Mouse (Mus musculus): Measurements from ENCODE around the gene Trappc6a. TPM values are rescaled to one million over a fixed set of nuclear protein-coding genes. Genes with fewer than 3 reads are reported as not detected.
"Not testable (repeated sequence)": the region's sequence is repeated elsewhere in the genome, so short reads cannot be mapped to it uniquely, and the experiment has no call there.

Gene Trappc6a
- total RNA-seq, 1 experiment from 2014 or later = 19.9 TPM

DNA sequence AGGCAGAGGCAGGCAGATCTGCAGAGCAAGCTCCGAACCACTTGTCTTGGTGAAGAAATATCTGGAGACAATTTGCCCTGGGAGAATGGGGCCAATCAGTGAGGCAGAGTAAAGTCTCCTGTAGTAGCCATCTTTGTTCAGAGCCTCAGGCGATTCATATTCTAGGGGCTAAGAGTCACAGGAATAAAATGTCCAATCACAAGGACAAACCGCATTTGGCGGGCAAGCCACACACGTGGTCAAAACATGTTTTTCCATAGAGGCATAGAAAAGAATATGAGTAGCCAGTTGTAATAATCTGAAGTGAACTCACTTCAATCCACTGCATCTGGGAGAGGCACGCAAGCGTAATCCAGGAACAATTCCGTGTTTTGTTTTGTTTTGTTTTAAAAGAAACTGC is 24.9 kb upstream of the Trappc6a start:
- ATAC-seq (replicated peaks; ENCODE audit: insufficient number of reproducible peaks, low FRiP score, low TSS enrichment, poor library complexity, severe bottlenecking) = no peak

GRCm38 (mm10) chr7:19485488-19485887 is 22.7 kb upstream of the Trappc6a start:
- no peak for ATAC-seq (replicated peaks; ENCODE audit: insufficient number of reproducible peaks, low FRiP score, low TSS enrichment, poor library complexity, severe bottlenecking)

- ATAC-seq (replicated peaks; ENCODE audit: insufficient number of reproducible peaks, low FRiP score, low TSS enrichment, poor library complexity, severe bottlenecking) = no peak
These were observed 21.6 kb upstream of the Trappc6a start for GRCm38 (mm10) chr7:19486549-19486948.

GRCm38 (mm10) chr7:19489525-19489924 is 18.7 kb upstream of the Trappc6a start:
- ATAC-seq (replicated peaks; ENCODE audit: insufficient number of reproducible peaks, low FRiP score, low TSS enrichment, poor library complexity, severe bottlenecking) = no peak

GRCm38 (mm10) chr7:19491731-19492130 is 16.5 kb upstream of the Trappc6a start:
- no peak for ATAC-seq (replicated peaks; ENCODE audit: insufficient number of reproducible peaks, low FRiP score, low TSS enrichment, poor library complexity, severe bottlenecking)

DNA sequence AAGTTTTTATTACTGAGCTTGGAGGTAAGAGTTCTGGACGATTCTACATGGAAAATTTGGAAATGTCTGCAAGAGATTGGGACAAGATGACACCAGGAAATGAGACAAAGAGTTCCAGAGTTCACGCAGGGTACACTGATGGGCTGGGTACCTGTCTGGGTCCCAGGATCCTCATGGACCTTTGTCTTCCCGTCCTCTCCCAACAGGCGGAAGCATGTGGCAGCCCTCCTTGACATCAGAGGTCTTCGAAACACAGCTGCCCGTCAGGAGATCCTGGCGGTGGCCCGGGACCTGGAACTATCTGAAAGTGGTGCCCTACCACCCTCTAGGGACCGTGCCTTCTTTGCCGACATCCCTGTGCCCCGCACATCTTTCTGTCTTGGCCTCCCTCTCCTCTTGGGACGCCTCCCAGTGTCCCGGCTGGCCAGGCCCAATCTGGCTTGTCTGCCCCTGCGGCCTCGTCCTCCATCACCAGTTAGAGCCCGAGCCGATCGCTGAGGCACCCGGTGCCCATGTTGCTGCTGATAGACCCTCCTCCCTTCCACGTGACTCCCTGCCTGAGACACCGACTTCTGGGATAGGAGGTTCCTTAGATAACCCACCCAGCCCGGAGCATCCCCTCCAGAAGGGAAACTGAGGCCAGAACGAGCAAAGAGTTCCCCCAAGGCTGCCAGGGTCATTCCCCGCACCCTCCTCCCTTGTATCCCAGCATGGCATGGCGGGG is 13.3 kb upstream of the Trappc6a start:
- no peak for ATAC-seq (replicated peaks; ENCODE audit: insufficient number of reproducible peaks, low FRiP score, low TSS enrichment, poor library complexity, severe bottlenecking)

- ATAC-seq (replicated peaks; ENCODE audit: insufficient number of reproducible peaks, low FRiP score, low TSS enrichment, poor library complexity, severe bottlenecking) = no peak
These were observed 12.5 kb upstream of the Trappc6a start for GRCm38 (mm10) chr7:19495521-19496213.

- peak; percentile 90 for ATAC-seq (replicated peaks; ENCODE audit: insufficient number of reproducible peaks, low FRiP score, low TSS enrichment, poor library complexity, severe bottlenecking)
These were observed 12.0 kb upstream of the Trappc6a start for GRCm38 (mm10) chr7:19496214-19496555.

GRCm38 (mm10) chr7:19498326-19498725 is 9.9 kb upstream of the Trappc6a start:
- no peak for ATAC-seq (replicated peaks; ENCODE audit: insufficient number of reproducible peaks, low FRiP score, low TSS enrichment, poor library complexity, severe bottlenecking)

DNA sequence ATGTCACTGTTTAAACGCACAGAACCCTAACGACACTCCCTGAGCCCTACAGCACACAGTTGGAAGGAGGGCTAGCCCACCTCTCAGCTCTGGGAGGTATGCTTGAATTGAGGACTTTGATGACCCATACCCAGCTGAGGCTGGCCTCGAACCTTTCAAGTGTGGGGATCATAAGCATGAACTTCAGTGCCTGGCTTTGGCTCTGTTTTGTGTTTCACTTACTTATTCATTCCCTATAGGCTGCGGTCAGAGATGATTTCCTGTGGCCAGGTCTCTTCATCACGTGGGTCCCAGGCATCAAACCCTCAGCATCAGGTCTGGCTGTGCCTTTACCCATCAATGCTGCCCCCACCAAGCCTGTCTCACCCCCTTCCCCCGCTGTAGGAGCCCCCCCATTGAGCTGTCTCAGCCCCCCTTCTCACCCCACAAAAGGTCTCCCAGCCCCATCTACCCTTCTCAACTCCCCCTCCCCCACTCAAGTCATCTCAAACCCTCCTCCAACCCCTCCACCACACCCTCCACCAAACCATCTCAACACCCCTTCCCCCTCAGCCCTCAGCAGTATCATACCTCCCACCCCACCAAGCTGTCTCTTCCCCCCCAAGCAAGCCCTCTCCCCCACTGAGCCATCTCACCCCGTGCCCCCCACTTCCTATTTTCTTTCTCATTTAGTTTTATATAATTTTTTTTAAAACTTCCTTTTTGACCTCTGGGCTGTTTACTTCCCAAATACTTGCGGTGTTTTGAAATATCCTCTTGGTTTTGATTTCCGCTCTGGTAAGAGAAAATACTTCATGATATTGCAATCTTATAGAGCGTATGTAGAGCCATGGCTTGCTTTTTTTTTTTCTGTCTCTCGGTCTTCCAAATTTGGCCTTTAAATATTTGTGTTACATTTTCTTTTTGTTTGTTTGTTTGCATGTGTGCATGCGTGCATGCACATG is 7.5 kb upstream of the Trappc6a start:
- ATAC-seq (replicated peaks; ENCODE audit: insufficient number of reproducible peaks, low FRiP score, low TSS enrichment, poor library complexity, severe bottlenecking) = peak; percentile 42

DNA sequence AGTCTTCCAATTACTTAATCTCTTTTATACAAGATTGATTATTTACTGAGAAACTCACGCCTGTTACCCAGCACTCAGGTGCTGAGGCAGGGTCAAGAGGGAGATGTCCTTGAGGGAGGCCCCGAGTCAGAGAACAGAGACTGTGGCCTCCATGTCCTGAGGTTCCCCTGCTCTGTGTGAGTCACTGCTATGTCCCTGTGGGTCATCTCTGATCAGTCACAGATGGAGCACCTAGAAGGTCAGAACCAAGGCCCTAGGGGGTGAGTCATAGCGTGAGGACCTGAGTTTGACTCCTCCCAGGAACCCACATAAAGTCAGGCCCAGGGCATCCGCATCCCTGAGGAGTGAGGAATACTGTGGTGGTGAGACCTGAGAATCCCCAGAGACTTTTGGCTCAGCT is 6.5 kb upstream of the Trappc6a start:
- ATAC-seq (replicated peaks; ENCODE audit: insufficient number of reproducible peaks, low FRiP score, low TSS enrichment, poor library complexity, severe bottlenecking) = peak; percentile 29

DNA sequence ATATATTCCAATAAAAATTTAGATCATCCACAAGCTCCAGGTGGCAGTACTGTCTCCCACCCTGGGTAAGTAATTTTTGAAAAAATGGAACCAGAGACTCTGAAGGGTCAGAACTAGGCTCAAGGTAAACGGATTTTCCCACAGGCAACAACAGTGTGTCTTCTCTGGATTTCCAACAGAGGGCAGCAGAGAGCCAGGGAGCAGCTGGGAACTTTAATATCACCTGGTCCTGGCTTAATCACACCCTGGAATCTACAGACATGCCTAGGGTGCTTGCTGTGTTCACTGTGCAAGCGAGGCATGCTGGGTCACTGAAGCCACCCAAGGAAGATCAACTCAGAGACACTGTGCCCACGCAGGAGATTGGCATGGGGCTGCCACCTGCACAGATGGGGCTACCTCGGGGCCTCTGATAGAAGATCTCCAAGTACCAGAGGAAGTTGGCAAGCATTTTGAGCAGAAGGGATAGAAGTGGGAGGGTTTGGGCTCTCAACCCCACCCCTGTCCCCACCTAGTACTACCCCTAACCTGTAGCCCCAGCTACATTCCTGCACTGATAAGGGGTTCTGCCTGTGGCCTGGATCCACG is 4.6 kb upstream of the Trappc6a start:
- no peak for ATAC-seq (replicated peaks; ENCODE audit: insufficient number of reproducible peaks, low FRiP score, low TSS enrichment, poor library complexity, severe bottlenecking)

DNA sequence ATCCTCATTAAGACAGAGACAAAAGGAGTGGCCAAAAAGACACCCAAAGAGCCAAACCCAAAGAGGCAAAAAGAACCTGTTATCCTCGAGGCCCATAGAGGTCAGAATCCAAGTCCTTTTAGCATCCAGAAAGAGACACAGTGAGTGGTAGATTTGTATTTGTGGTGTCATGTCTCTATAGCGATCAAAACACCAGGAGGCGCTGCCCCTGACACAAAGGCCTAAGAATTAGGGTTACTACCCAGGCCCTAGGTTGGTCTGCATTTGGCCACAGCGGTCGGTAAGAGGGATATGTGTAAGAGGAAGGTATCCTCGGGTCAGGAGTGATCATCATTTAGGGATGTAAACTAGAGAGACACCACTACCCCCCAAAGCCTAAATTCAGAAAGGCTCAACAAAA is 1.9 kb upstream of the Trappc6a start:
- ATAC-seq (replicated peaks; ENCODE audit: insufficient number of reproducible peaks, low FRiP score, low TSS enrichment, poor library complexity, severe bottlenecking) = no peak

DNA sequence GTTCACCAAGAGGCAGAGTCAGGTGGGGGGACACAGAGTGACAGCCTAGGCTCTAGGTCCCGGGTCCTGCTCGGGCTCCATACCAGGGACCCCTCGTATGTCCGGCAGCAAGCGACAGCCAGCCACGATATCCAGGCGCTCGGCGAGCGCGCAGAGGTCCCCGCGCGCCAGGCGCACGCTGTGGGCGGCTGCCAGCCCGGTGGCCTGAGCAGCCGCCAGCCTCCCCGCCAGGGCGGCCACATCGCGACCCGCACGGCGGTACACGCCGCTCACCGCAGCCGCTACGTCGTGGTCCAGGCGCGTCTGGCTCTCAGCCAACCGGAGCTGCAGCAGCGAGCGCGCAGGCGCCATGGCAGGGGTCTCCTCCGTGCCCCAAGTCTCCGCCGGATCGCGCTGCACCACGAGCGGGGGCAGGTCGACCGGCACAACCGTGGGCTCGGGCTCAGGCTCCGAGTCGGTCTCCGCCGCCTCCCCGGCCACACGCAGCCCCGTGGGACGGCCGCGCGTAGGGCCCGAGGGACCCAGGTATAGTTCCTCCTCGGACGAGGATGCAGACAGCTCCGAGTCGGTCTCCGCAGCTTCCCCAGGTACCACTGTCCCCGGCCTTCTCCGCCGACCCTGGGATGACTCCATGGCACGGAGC is 1.1 kb upstream of the Trappc6a start:
- no peak for ATAC-seq (replicated peaks; ENCODE audit: insufficient number of reproducible peaks, low FRiP score, low TSS enrichment, poor library complexity, severe bottlenecking)

DNA sequence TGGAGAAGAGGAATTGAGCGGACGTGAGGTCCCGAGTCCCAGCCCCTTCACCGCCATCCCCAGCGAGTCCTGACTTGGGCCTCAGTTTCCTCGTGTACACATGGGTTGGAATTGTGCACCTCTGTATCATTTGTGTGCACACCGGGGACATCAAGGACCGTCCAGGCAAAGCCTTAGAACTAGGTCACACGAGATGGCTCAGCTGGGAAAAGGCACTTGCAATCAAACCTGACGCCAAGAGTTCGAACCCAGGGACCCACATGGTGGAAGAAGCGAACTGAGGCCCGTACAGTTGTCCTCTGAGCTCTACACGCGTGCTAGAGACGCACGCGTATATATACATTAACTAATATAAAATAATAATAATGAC is 598 bp upstream of the Trappc6a start:
- no peak for ATAC-seq (replicated peaks; ENCODE audit: insufficient number of reproducible peaks, low FRiP score, low TSS enrichment, poor library complexity, severe bottlenecking)

DNA sequence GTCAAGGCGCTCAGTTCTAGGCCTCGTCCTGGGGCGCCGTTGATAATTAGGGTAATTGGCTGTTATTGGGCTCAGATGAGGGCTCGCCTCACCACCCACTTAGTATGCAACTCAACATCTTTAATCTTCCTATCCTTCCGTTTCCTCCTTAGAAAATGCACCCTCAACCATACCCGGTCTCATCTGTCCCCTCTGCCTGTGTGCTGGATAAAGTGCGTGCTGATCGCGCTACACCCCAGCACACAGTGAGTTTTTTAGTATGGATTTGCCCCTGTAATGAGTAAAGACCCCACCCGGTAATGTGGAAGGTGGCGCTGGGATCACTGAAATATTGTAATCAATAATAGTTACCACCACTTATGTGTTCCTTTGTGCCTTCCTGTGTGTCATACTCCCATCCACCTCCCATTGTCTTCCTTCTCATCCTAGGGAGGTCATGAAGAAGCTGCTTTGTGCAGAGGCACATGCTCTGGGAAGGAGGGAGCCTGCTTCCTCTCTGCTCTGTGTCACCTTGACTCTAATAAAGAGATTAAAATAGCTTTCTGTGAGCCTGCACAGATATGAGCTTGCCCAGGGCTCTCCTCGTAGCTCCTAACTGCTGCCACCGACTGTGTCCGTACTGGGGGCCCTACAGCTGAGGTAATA is 851 bp downstream of the Trappc6a start:
- no peak for ATAC-seq (replicated peaks; ENCODE audit: insufficient number of reproducible peaks, low FRiP score, low TSS enrichment, poor library complexity, severe bottlenecking)

DNA sequence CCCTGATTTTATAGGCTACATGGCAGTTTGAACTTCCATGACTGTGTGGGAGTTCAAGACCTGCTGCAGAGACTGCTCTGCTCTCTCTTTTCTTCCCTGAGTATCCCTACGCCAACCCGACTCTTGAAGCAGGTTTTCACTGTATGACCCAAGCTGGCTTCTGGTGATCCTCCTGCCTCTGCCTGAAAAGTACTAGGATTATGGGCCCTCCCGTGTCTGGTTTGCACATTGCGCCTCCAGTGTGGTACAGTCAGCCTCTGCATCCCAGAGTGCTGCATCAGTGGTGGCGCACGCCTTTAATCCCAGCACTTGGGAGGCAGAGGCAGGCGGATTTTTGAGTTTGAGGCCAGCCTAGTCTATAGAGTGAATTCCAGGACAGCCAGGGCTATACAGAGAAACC is 1.6 kb downstream of the Trappc6a start:
- no peak for ATAC-seq (replicated peaks; ENCODE audit: insufficient number of reproducible peaks, low FRiP score, low TSS enrichment, poor library complexity, severe bottlenecking)

GRCm38 (mm10) chr7:19511934-19512333 is 3.7 kb downstream of the Trappc6a start:
- ATAC-seq (replicated peaks; ENCODE audit: insufficient number of reproducible peaks, low FRiP score, low TSS enrichment, poor library complexity, severe bottlenecking) = not testable (repeated sequence)
